ENCODE assay signal across 10 mouse cellular contexts in genomic region chr2:38192007-38192406, GRCm38 (mm10).
"Had no signal": no experiment of that assay in that cellular context is flagged by ENCODE, and none has a peak within 500 bp of the region (broad histone marks: within the 10 kb centered on the region; RNA-seq: fewer than 3 reads in every experiment).

No protein-coding gene starts in this region.

- H3K27me3 ChIP-seq: kidney, embryonic 15.5 days had no signal

- H3K9me3 ChIP-seq: kidney, embryonic 15.5 days; midbrain, embryonic 10.5 days had no signal

- H3K4me3 ChIP-seq: kidney, embryonic 15.5 days; midbrain, embryonic 10.5 days had no signal

- H3K4me2 ChIP-seq: kidney, embryonic 15.5 days had no signal

- H3K36me3 ChIP-seq: kidney, embryonic 15.5 days; midbrain, embryonic 10.5 days had no signal

- H3K27ac ChIP-seq: kidney, embryonic 15.5 days; midbrain, embryonic 10.5 days had no signal

- ATAC-seq: intestine, embryonic 16.5 days; lung, postnatal 0 days had no signal

- H3K9ac ChIP-seq: kidney, embryonic 15.5 days had no signal

- DNase-seq: kidney, adult 2 months; kidney, postnatal 14 days; left cerebral cortex, postnatal 4 days; lung, adult 2 months; lung, postnatal 36 days; thymus, postnatal 36 days had no signal
